Mouse (Mus musculus): ENCODE data around the gene Dhodh.

- TF ChIP-seq CTCF (IDR thresholded peaks at IDR 0.05; ENCODE audit: low read depth, low read length) (no peak), POLR2A (IDR thresholded peaks at IDR 0.05; ENCODE audit: extremely low read depth, insufficient read depth, low read length) (no peak)
Observed at GRCm38 (mm10) chr8:109606725-109607124, 1.7 kb downstream of the Dhodh start.

Measured in liver, adult 2 months (tissue).